Mouse (Mus musculus) intestine, postnatal 0 days (tissue): ENCODE measurements around the gene Wdr66. TPM values are rescaled to one million over a fixed set of nuclear protein-coding genes. Genes with fewer than 3 reads are reported as not detected.

Source experiments
- ATAC-seq: fragments of 200-750 bp; cut with Nextera tagmentation; 2 replicates; pipeline ENCODE4 v1.8.0; 2017; ENCODE audit warnings: mild to moderate bottlenecking, moderate TSS enrichment, moderate library complexity
- H3K27ac ChIP-seq: fragments of 300-500 bp; sonication (generic); 2 replicates; pipeline ENCODE4 v1.5.1; 2014; ENCODE audit warnings: mild to moderate bottlenecking, low read depth, low read length, moderate library complexity
- H3K27me3 ChIP-seq: fragments of 300-500 bp; sonication (generic); replicated peaks from 2 replicates; pipeline ENCODE4 v1.6.1; 2014; ENCODE audit warnings: low read length, mixed read lengths; ENCODE audit not compliant: control insufficient read depth, insufficient read depth
- H3K36me3 ChIP-seq: fragments of 300-500 bp; sonication (generic); 2 replicates; pipeline ENCODE4 v1.6.1; 2014; ENCODE audit warnings: mild to moderate bottlenecking, moderate library complexity; ENCODE audit not compliant: control insufficient read depth, insufficient read depth
- H3K4me1 ChIP-seq: fragments of 300-500 bp; sonication (generic); replicated peaks from 2 replicates; pipeline ENCODE4 v1.6.1; 2014; ENCODE audit warnings: antibody characterized with exemption, low read length, mixed read lengths; ENCODE audit not compliant: control insufficient read depth, insufficient read depth
- H3K4me2 ChIP-seq: fragments of 300-500 bp; sonication (generic); replicated peaks from 2 replicates; pipeline ENCODE4 v1.6.1; 2014; ENCODE audit warnings: low read depth, mild to moderate bottlenecking, moderate library complexity
- H3K4me3 ChIP-seq: fragments of 300-500 bp; sonication (generic); 2 replicates; pipeline ENCODE4 v1.5.1; 2014; ENCODE audit warnings: low read depth, low read length
- H3K9ac ChIP-seq: fragments of 300-500 bp; sonication (generic); 2 replicates; pipeline ENCODE4 v1.6.1; 2014; ENCODE audit warnings: mild to moderate bottlenecking, low read depth, low read length
- H3K9me3 ChIP-seq: fragments of 300-500 bp; sonication (generic); 2 replicates; pipeline ENCODE4 v1.6.1; 2016; ENCODE audit warnings: mixed run types; ENCODE audit not compliant: control insufficient read depth
- CTCF ChIP-seq: sonication (generic); IDR thresholded peaks from 2 replicates; pipeline ENCODE4 v1.5.1; 2016; ENCODE audit warnings: low read depth, mild to moderate bottlenecking, control low read depth, antibody characterized with exemption, moderate library complexity
- WGBS: fragments of 180-500 bp; shearing (Covaris S2); extraction: QIAGEN DNeasy Blood & Tissue Kit; methylation state at CpG from one replicate; pipeline ENCODE4 v1.1.7; 2014; 5-methylcytosine and 5-hydroxymethylcytosine counted together
- polyA plus RNA-seq: library from polyadenylated mRNA; unstranded; fragments of >200 nt; fragmentation: Nextera tagmentation; extraction: Ambion mirVana; gene quantifications from 2 replicates; pipeline ENCODE4 v1.2.1, GENCODE M21; 2015

Wdr66 gene
- polyA plus RNA-seq, 1 experiment from 2014 or later, result 0.51 TPM

- H3K4me2 ChIP-seq, result no peak overlapping the region
- 65% methylated on average over 12 of the region's 12 CpGs for WGBS
- TF ChIP-seq CTCF, result peak; percentile 55
- no peak overlapping the region for H3K27ac ChIP-seq
- no peaks in the 10 kb centered on the region for H3K36me3 ChIP-seq
- no peak overlapping the region for H3K9ac ChIP-seq
- H3K4me3 ChIP-seq, result no peak overlapping the region
- no peaks in the 10 kb centered on the region for H3K27me3 ChIP-seq
- no peaks in the 10 kb centered on the region for H3K4me1 ChIP-seq
- H3K9me3 ChIP-seq, result no peaks in the 10 kb centered on the region
- ATAC-seq, result no peak
These were observed 44.4 kb downstream of the Wdr66 start for GRCm38 (mm10) chr5:123296224-123296806.

GRCm38 (mm10) chr5:123296972-123297754 is 45.3 kb downstream of the Wdr66 start:
- no peak for TF ChIP-seq CTCF
- H3K9ac ChIP-seq, result no peak overlapping the region
- H3K9me3 ChIP-seq, result no peaks in the 10 kb centered on the region
- no peaks in the 10 kb centered on the region for H3K36me3 ChIP-seq
- no peaks in the 10 kb centered on the region for H3K27me3 ChIP-seq
- ATAC-seq, result no peak
- no peak overlapping the region for H3K4me2 ChIP-seq
- no peak overlapping the region for H3K4me3 ChIP-seq
- no peak overlapping the region for H3K27ac ChIP-seq
- 58% methylated on average over 23 of the region's 23 CpGs for WGBS
- no peaks in the 10 kb centered on the region for H3K4me1 ChIP-seq

DNA sequence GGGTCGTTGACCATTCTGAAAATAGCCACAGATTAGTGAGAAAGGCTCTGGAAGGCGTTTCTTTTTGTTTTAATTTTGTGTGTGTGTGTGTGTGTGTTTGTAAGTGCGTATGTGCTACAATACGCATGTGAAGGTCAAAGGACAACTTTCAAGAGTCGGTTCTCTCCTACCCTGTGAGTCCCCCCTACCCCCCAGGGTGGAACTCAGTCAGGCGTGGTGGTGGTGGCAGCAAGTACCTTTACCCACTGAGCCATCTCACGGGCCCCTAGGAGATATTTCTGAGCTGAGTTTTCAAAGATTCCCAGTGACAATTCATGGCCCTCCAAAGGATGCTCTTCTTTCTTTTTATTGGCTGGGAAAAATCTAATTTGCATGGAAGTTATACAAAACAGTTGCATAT is 45.9 kb downstream of the Wdr66 start:
- Histone ChIP-seq H3K4me3 (no peak overlapping the region), H3K27me3 (no peaks in the 10 kb centered on the region), H3K4me2 (no peak overlapping the region), H3K9me3 (no peaks in the 10 kb centered on the region), H3K9ac (no peak overlapping the region), H3K27ac (no peak overlapping the region), H3K4me1 (no peaks in the 10 kb centered on the region), H3K36me3 (no peaks in the 10 kb centered on the region)
- TF ChIP-seq CTCF, result no peak
- no peak for ATAC-seq
- WGBS, result 81% methylated on average over 7 of the region's 7 CpGs

- TF ChIP-seq CTCF, result peak; percentile 53
- Histone ChIP-seq H3K4me1 (no peaks in the 10 kb centered on the region), H3K36me3 (no peaks in the 10 kb centered on the region), H3K4me3 (no peak overlapping the region), H3K27me3 (no peaks in the 10 kb centered on the region), H3K9me3 (no peaks in the 10 kb centered on the region), H3K9ac (no peak overlapping the region), H3K27ac (no peak overlapping the region), H3K4me2 (no peak overlapping the region)
- no peak for ATAC-seq
- 91% methylated on average over 6 of the region's 6 CpGs for WGBS
These were observed 46.6 kb downstream of the Wdr66 start for GRCm38 (mm10) chr5:123298526-123298925.

- no peaks in the 10 kb centered on the region for H3K4me1 ChIP-seq
- no peaks in the 10 kb centered on the region for H3K27me3 ChIP-seq
- ATAC-seq, result no peak
- no peak for TF ChIP-seq CTCF
- no peaks in the 10 kb centered on the region for H3K36me3 ChIP-seq
- no peak overlapping the region for H3K27ac ChIP-seq
- no peak overlapping the region for H3K9ac ChIP-seq
- 72% methylated on average over 8 of the region's 8 CpGs for WGBS
- no peak overlapping the region for H3K4me3 ChIP-seq
- H3K4me2 ChIP-seq, result no peak overlapping the region
- no peaks in the 10 kb centered on the region for H3K9me3 ChIP-seq
These were observed 48.7 kb downstream of the Wdr66 start for GRCm38 (mm10) chr5:123300496-123301034.

DNA sequence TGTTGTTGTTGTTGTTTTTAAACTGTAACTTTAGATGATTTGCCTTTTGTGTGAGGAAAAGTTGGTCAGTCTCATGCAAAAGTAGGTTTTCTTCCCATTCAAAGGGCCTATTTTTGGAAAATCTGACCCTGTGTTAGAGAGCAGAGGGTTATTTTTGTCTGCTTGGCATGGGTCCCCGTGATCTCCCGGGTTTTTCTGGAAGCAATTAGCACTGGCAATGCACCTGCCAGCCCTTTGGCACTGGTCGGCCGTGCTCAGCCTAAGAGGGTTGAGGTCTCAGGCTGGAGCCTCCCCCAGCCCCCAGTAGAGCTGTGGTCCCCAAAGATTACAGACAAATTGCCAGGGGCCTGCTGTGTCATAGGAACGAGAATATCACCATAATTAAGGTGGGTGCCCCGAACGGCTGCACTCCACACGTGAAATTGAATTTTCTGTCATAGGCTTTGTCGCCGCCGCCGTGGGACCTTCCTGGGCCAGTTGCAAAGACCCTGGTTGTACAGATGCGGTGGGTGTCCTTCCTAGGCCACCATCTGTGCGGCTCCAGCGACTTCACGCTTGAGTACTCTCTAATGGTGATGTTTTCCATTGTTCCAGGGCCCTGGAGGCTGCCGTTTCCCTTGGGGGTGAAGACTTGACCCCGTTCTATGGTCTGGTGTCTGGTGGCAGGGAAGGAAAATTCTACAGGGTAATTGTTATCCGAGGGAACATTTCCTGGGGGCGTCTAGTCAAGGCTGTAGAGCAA is 50.0 kb downstream of the Wdr66 start:
- H3K36me3 ChIP-seq, result no peaks in the 10 kb centered on the region
- no peak overlapping the region for H3K4me3 ChIP-seq
- TF ChIP-seq CTCF, result no peak
- 84% methylated on average over 20 of the region's 20 CpGs for WGBS
- no peaks in the 10 kb centered on the region for H3K4me1 ChIP-seq
- no peak overlapping the region for H3K27ac ChIP-seq
- no peaks in the 10 kb centered on the region for H3K27me3 ChIP-seq
- H3K9ac ChIP-seq, result no peak overlapping the region
- H3K9me3 ChIP-seq, result no peaks in the 10 kb centered on the region
- H3K4me2 ChIP-seq, result no peak overlapping the region
- no peak for ATAC-seq
